Mouse (Mus musculus) heart, postnatal 0 days (tissue): Measurements from ENCODE around the gene Tbc1d20.

Source experiments
- CTCF ChIP-seq: IDR thresholded peaks from 2 replicates; pipeline ENCODE4 v1.5.1; 2016; ENCODE audit warnings: antibody characterized with exemption, control low read depth, low read depth
- EP300 ChIP-seq: IDR thresholded peaks from 2 replicates; pipeline ENCODE4 v1.6.1; 2016; ENCODE audit warnings: antibody characterized with exemption, low read depth

DNA sequence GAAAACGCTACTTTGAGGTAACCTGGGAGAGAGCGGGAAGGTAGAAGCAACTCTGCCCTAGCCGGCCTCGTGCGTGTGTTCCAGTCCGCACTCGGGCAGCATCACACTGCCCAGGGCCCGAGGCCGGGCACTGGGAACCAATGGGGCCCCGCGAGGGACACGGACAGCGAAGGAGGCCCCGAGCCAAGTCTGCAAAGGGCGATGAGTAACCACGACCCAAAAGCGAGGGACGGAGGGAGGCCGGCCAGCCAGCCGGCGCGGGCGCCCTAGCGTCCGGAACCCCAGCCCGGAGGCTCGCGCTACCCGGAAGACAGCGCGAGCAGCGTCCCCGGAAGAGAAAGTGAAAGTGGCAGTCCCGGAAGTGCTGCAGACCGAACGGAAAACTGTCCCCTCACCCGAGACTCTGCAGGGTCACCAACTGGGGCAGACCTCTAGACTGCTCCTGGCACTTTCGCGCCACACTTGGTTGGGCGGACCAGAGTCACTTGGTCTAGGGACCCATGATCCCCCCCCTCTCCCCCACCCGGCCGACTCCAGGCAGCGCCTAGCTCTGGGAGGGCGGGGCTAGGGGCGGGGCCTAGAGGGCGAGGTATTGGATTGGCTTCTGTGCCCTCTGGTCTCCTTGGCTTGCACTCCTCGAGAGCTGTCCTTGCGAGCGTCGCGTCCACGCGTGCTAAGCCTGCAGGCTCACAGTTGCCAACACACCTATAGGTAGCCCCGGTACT, 38.6 kb downstream of the Tbc1d20 start, which contains the start of gene Rbck1:
- TF ChIP-seq CTCF: no peak
- TF ChIP-seq EP300: peak; percentile 79
